Mouse (Mus musculus) bone marrow macrophage, adult 2 months (primary cell): ENCODE data around the gene Ttc29.

Experiments
- CTCF ChIP-seq: IDR thresholded peaks from 2 replicates; pipeline ENCODE4 v1.5.1; 2012; ENCODE audit warnings: low read depth, mild to moderate bottlenecking, low read length, moderate library complexity
- POLR2A ChIP-seq: IDR thresholded peaks from 2 replicates; pipeline ENCODE4 v1.6.1; 2012; ENCODE audit warnings: mild to moderate bottlenecking, low read depth, low read length, borderline replicate concordance

DNA sequence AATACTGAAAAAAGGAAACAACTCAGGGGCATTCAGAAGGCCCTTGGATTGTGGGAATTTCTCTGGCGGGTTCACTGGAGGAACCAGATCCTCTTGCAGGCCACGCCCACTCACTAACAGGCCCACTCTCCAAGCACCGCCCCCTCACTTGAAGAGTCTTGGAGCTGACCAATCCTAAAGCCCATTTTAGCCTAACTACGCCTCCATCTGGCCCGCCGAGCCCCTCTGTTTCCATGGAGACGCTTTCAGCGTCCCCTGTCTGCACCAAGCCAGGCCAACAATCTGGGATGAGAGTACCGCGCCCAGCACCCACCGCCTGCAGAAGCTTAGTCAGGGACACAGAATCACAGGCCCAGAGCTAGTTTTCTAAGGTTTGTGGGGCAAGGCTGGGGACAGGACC is at the start of gene Ttc29:
- no peak for TF ChIP-seq CTCF
- TF ChIP-seq POLR2A, result no peak
